16 mouse cellular contexts compared by ENCODE assay signal in genomic region chr1:121136846-121137245, GRCm38 (mm10).
"Had no signal": no experiment of that assay in that cellular context is flagged by ENCODE, and none has a peak within 500 bp of the region (broad histone marks: within the 10 kb centered on the region; RNA-seq: fewer than 3 reads in every experiment).

No protein-coding gene starts in this region.

- H3K9me3 ChIP-seq: lung, embryonic 15.5 days; megakaryocyte, embryonic 14.5 days; midbrain, embryonic 12.5 days; neural tube, embryonic 12.5 days had no signal

- H3K27ac ChIP-seq: lung, embryonic 15.5 days; macrophage; midbrain, embryonic 12.5 days; neural tube, embryonic 12.5 days had no signal

- ATAC-seq: lung, postnatal 0 days had no signal

- H3K4me3 ChIP-seq: lung, embryonic 15.5 days; megakaryocyte, embryonic 14.5 days; midbrain, embryonic 12.5 days; neural tube, embryonic 12.5 days had no signal

- H3K4me1 ChIP-seq: lung, embryonic 15.5 days; megakaryocyte, embryonic 14.5 days; midbrain, embryonic 12.5 days; neural tube, embryonic 12.5 days had no signal

- H3K36me3 ChIP-seq: lung, embryonic 15.5 days; midbrain, embryonic 12.5 days; neural tube, embryonic 12.5 days had no signal

- H3K27me3 ChIP-seq: lung, embryonic 15.5 days; megakaryocyte, embryonic 14.5 days; neural tube, embryonic 12.5 days had no signal

- DNase-seq: lung, adult 2 months; lung, postnatal 14 days; lung, postnatal 36 days; midbrain, embryonic 14.5 days; right cerebral cortex, postnatal 25 days; right cerebral cortex, postnatal 4 days; spleen, adult 18-20 months; thymus, adult 18-20 months; thymus, postnatal 14 days; thymus, postnatal 36 days had no signal

- H3K4me2 ChIP-seq: lung, embryonic 15.5 days; midbrain, embryonic 12.5 days; neural tube, embryonic 12.5 days had no signal

- H3K9ac ChIP-seq: lung, embryonic 15.5 days; midbrain, embryonic 12.5 days; neural tube, embryonic 12.5 days had no signal
